Comparison of ENCODE assay signal across 21 mouse cellular contexts in genomic region chr1:59377312-59377711, GRCm38 (mm10).
A peak's percentile ranks its signal among the peaks of the same experiment; 100 is the strongest.
DNase-seq lines count a peak whose midpoint lies in the region; ATAC-seq and TF ChIP-seq lines count a peak whose summit lies in the region.
"Had no signal": no experiment of that assay in that cellular context is flagged by ENCODE, and none has a peak within 500 bp of the region (broad histone marks: within the 10 kb centered on the region; RNA-seq: fewer than 3 reads in every experiment).

No protein-coding gene starts in this region.

- TF ChIP-seq CTCF in E14TG2a.4 (conservative IDR thresholded peaks at IDR 0.05; ENCODE audit: low read length): no peak
- TF ChIP-seq CTCF in cerebellum, adult 2 months (IDR thresholded peaks at IDR 0.05; ENCODE audit: borderline replicate concordance, insufficient read depth, low read depth, low read length): no peak

- peaks cover 8% of the 10 kb centered on the region; the same call in 1 of the 2 replicates for H3K9me3 ChIP-seq in E14TG2a.4 (ENCODE audit: low read length)
- H3K9me3 ChIP-seq: forebrain, embryonic 13.5 days; hindbrain, embryonic 12.5 days; limb, embryonic 15.5 days; liver, embryonic 15.5 days; midbrain, embryonic 15.5 days; stomach, embryonic 15.5 days had no signal

- TF ChIP-seq POLR2A in cerebellum, adult 2 months (IDR thresholded peaks at IDR 0.05; ENCODE audit: borderline replicate concordance, insufficient read depth, low read length): no peak

- H3K4me3 ChIP-seq in E14TG2a.4 (replicated peaks; ENCODE audit: low read length): peak overlapping the region; percentile 54
- no peak overlapping the region for H3K4me3 ChIP-seq in cerebellum, adult 2 months (replicated peaks; ENCODE audit: insufficient read depth, low read depth, low read length)
- H3K4me3 ChIP-seq: forebrain, embryonic 13.5 days; hindbrain, embryonic 12.5 days; limb, embryonic 15.5 days; liver, embryonic 15.5 days; midbrain, embryonic 15.5 days; stomach, embryonic 15.5 days had no signal

- peak; percentile 85 for ATAC-seq in granulocyte monocyte progenitor cell, adult 5-6 weeks (replicated peaks; ENCODE audit: poor library complexity, severe bottlenecking)
- ATAC-seq: activated CD4-positive, CD25-positive, alpha-beta regulatory T cell, adult 4 months had no signal

- DNase-seq in ES-CJ7 (ENCODE audit: low read depth, low spot score): peak; percentile 94
- DNase-seq in cerebellum, adult 2 months: peak; percentile 36
- no peak for DNase-seq in spleen, postnatal 4 days (ENCODE audit: low spot score in 2 of 2)
- DNase-seq in layer of hippocampus, adult 9-10 months (ENCODE audit: low spot score): no peak
- DNase-seq in embryo, embryonic 9.5 days (ENCODE audit: extremely low spot score): no peak
- DNase-seq: adrenal gland, postnatal 10 days; gastrocnemius, postnatal 25 days; kidney, adult 18-20 months; layer of hippocampus, postnatal 36 days; right cerebral cortex, postnatal 25 days had no signal

- 0 out of 2 replicates have a peak, but pooled peaks cover 3% of the 10 kb centered on the region for H3K36me3 ChIP-seq in E14TG2a.4 (ENCODE audit: insufficient read depth, low read length)
- H3K36me3 ChIP-seq: hindbrain, embryonic 12.5 days; limb, embryonic 15.5 days; liver, embryonic 15.5 days; midbrain, embryonic 15.5 days; stomach, embryonic 15.5 days had no signal

- 77% methylated on average over 9 of the region's 9 CpGs for WGBS in cerebellum, adult 2 months

- H3K27me3 ChIP-seq in E14TG2a.4 (ENCODE audit: insufficient read depth, low read length): no peaks in the 10 kb centered on the region
- no peaks in the 10 kb centered on the region for H3K27me3 ChIP-seq in cerebellum, adult 2 months (ENCODE audit: control insufficient read depth, insufficient read depth, low read length)
- H3K27me3 ChIP-seq: forebrain, embryonic 13.5 days; hindbrain, embryonic 12.5 days; limb, embryonic 15.5 days; liver, embryonic 15.5 days; midbrain, embryonic 15.5 days; stomach, embryonic 15.5 days had no signal

- peak overlapping the region; percentile 35 for H3K27ac ChIP-seq in cerebellum, adult 2 months (ENCODE audit: insufficient read depth, low read length)
- H3K27ac ChIP-seq: forebrain, embryonic 13.5 days; hindbrain, embryonic 12.5 days; kidney, postnatal 0 days; limb, embryonic 15.5 days; liver, embryonic 15.5 days; macrophage; stomach, embryonic 15.5 days had no signal

- peaks cover 56% of the 10 kb centered on the region for H3K4me1 ChIP-seq in E14TG2a.4 (replicated peaks; ENCODE audit: low read depth, low read length)
- H3K4me1 ChIP-seq in cerebellum, adult 2 months (ENCODE audit: control insufficient read depth, insufficient read depth, low read length): peaks cover 5% of the 10 kb centered on the region
- H3K4me1 ChIP-seq: stomach, embryonic 15.5 days had no signal

Comparison
In these comparisons a context has a peak if more than half of its experiments do, and no peak if none do; other contexts are left out.
1. DNase-seq: peak in ES-CJ7 (single experiment) and cerebellum, adult 2 months (2 of 2); none in spleen, postnatal 4 days (0 of 2), layer of hippocampus, adult 9-10 months (single experiment) and embryo, embryonic 9.5 days (single experiment).